Mouse (Mus musculus) adrenal gland, postnatal 10 days (tissue): ENCODE results near the gene Tie1. TPM values are rescaled to one million over a fixed set of nuclear protein-coding genes. Genes with fewer than 3 reads are reported as not detected.

Experiments
- DNase-seq: peaks from one replicate; pipeline ENCODE4 v3.0.0; 2021; ENCODE audit warnings: mixed read lengths
- total RNA-seq, 2 experiments: library from RNA; stranded (reverse); gene quantifications; 2 replicates each; pipeline ENCODE4 v1.2.3; 2021

The Tie1 gene
- total RNA-seq, 2 experiments from 2014 or later: 67.3 to 74.7 TPM

GRCm38 (mm10) chr4:118476773-118477530, 12.9 kb downstream of the Tie1 start:
- DNase-seq: no peak

- no peak for DNase-seq
Observed at GRCm38 (mm10) chr4:118472687-118473086, 17.2 kb downstream of the Tie1 start.

GRCm38 (mm10) chr4:118471281-118471680, 18.6 kb downstream of the Tie1 start:
- DNase-seq: no peak

DNA sequence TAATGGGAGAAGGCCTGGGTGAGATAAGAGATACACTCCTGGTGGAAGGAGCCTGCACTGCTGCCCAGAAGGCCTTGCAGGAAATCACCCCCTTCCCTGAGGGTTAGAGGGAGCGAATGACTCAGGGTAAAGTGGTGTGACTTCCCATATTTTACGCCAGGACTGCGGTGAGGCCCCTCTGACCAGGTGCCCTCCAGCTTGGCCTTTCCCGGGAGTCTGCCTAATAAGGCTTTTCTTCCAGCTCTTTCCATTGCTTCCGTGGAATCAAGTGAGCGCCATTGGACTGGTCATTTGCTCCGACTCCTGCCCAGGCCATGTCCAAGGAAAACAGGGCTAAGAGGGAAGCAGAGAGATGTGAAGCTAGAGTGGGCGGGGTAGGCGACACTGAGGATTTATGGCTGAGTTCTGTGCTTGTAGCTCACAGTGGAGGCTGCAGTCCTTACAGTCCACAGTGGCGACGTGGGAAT, 24.1 kb downstream of the Tie1 start:
- DNase-seq: peak; percentile 19

DNA sequence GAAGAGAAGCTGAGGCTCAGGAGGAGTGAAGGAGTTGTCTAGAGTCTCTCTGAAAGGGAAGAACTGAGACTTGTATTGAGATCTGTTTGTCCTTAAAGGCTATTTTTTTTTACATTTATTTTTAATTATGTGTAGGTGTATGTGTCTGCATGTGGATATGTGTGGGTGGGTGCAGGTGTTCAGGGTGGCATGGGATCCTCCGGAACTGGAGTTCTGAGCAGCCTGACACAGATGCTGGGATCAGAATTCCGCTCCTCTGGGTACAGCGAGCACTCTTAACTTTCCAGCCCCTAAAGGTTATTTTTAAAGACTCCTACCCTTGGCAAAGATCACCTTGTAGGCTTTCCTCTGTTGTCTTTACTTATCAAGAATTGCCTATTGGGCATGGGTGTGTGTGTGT, 24.9 kb downstream of the Tie1 start:
- DNase-seq: no peak

DNA sequence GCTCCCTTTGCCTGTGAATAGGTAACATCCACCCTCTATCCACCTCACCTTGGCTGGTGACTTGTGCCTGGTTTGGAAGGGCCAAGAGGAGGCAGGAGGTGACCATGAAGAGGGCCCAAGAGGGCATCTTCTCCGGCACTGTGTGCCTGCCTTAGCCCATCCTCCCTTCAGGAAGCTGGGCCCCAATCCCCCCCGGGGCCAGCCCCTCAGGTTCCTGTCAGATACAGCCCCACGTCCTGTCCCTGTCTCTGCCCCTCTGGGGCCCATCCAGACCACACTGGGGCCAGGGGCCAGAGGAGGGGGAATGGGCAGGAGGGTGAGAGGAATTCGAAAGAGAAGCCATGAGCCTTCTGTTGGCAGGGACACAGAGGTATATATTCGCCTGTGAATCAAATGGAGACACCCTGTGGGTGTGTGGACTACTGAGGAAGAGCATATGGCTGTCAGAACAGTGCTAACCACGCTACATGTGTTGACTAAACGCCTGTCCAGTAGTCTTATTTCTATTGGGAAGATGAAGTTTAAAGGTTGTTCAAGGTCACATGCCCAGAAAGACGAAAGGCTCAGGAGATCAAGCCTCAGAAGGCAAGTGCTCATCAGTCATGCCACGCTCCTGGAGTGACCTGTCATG, 32.4 kb downstream of the Tie1 start, which contains the start of gene Mpl:
Gene Mpl, minus strand, starts transcription at position 169 of the 631 bp plus-strand sequence.
- DNase-seq: no peak

DNA sequence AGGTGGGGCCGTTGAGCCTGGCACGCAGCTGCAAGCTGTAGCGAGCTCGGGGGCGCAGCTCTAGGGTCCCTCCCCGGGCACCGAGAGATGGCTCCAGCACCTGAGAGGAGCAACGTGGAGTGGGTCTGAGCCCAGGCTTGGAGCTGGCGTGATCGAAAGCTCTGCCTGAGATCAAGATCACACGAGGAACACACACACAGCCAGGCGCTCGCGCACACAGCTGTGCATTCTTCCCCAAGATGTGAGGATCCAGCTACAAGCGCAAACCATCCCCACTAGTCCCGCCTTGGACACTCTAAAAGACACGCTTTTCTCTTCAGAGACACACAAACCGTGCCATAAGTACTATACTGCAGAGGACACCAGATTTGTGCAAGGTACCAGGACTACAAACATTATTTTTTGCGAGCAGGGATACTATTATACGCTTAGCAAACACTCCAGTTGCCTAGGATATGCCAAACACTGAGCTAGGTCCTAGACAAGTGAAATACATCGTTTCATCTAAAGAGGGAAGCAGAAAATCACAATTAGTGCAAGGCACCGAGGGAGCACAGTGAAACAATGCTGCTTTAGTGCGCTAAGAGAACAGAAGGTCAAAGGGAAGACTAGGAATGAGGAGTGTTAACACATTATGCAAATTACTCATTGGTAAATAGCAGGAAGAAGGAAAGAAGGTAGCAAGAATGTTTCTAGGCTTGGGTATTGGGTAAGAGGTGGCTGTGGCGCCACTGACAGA, 43.3 kb downstream of the Tie1 start:
- no peak for DNase-seq

DNA sequence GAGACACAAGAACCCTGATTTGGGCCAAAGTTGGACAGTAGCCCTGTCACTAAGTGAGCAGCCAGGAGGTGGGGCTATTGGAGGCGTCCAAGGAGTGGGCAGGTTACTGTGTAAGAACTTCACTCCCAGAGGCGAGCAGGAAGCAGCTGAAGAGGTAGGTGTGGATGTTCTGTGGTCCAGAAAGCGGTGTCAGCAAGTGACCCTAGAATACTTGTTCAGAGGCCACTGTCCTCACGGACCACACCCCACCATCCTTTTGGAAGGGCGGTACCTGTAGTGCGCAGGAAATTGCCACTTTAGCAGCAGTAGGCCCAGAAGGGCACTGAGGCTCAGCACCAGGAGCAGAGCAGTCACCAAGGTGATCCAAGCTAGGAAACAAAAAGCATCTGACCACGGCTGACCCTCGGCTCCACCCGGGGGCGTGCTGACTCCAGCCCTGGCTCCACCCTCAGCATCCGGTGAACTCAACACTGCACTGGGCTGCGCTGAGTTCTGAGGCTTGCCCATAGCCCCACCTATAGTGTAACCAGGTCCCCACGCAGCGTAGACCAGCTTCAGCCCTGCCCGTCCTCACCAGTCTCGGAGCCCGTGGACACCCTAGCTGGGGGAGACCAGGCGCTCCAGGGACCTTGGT, 44.0 kb downstream of the Tie1 start:
- DNase-seq: peak; percentile 52

DNA sequence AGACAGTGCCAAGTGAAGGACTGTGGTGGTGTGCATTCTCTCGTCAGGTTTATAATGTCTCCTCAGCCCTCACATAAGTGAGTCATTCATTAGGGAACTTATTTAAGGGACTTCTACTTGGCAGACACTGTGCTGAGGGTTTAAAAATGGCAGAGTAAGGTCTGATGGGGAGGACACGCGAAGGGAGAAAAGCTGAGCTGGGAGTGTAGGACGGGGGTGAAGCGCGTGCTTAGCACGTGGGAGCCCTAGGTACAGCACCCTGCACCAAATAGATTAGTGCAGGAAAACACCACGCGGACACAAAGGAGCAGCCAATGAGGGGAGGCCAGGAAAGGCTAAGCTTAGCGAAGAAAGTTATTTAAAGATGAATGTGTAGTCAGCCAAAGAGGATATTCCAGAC, 44.8 kb downstream of the Tie1 start:
- no peak for DNase-seq

GRCm38 (mm10) chr4:118437829-118438253, 52.0 kb downstream of the Tie1 start:
- DNase-seq: peak; percentile 34

DNA sequence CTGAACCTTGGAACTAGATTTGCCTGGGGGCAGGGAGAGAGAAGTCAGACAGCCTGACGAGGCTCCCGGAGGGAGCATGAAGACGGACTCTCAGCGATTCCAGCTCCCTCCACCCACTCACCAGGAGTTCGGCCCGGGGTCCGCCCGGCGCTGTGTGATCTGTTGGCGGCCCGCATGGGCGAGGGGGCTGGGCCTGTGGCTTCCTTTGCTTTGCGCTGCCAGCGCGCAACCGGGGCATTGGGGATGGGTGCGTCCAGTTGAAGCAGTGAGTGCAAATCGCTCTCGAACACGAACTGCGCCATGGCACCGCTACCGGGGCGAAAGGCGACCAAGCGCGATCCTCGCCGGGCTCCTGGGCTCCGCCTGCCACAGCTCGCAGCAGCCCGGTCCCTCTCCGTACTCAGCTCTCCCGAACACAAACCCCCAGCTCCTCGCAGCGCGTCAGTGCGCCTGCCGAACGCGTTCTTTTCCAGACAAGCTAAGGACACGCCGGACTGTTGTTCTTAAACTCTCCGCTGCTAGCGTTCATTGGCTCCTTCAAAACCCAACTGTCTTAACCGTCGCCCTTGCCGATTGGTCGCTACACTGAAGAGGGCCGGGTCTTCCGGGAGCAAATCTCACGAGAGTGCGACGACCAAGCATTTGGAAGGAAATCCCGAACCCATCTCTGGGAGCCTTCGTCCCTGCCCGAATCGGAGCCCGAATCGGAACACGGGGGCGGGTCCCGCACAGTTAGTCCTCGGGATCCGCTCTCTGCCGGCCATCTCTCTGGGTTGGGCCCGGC, 52.8 kb downstream of the Tie1 start, which contains the start of gene Cdc20:
Gene Cdc20, minus strand, starts transcription at position 533 of the 784 bp plus-strand sequence.
- peak; percentile 93 for DNase-seq

DNA sequence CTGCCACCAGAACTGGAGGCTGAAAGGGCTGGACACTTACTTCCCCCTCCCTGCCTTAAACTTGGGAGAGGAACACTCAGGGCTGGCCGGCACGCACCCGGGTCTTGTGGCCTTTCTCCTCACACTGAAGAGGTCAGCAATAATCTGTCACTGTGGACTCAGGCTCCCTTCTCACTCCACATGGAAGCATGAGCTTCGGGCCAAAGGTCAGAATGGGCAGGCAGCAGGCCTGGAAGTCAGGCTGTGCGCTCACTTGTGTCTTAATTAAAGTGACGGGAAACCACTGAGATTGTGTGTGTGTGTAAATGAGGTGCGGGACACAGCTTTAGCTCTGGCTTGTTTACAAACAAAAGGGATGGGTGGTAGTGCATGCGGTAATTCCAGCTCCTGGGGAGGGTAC, 57.5 kb downstream of the Tie1 start:
- DNase-seq: no peak

GRCm38 (mm10) chr4:118429215-118429895, 60.5 kb downstream of the Tie1 start:
- peak; percentile 11 for DNase-seq

DNA sequence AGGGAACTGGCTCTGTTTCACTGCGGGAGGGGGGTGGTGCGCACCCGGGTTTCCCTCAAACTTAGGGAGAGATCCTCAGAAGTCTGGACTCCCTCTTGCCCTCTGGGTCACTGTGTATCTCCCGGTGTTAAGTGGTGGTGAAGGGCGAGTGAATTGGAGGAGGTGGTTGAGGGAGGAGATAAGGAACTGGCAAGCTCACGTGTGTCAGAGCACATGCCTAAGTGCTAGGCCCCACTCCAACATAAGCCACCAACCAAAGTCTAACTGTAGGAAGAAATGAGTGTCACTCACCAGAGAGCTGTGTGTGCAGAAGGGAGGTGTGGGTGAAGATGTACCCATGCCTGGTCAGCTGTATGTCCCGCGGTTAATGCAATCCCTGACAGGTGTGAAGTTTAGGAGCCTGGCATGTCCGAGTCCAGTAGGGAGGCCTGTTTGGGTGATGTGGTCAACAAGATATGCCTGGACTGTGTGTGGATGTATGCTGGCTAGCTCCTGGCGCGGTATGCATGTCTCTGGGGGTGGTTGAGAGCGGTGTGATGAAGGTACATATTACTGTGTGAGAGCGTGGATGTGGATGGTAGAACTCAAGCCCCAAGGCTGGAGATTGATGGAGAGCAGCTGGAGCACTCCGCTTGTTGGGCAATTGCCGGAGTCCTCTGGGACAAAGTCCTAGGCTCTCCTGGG, 61.2 kb downstream of the Tie1 start:
- DNase-seq: peak; percentile 27

DNA sequence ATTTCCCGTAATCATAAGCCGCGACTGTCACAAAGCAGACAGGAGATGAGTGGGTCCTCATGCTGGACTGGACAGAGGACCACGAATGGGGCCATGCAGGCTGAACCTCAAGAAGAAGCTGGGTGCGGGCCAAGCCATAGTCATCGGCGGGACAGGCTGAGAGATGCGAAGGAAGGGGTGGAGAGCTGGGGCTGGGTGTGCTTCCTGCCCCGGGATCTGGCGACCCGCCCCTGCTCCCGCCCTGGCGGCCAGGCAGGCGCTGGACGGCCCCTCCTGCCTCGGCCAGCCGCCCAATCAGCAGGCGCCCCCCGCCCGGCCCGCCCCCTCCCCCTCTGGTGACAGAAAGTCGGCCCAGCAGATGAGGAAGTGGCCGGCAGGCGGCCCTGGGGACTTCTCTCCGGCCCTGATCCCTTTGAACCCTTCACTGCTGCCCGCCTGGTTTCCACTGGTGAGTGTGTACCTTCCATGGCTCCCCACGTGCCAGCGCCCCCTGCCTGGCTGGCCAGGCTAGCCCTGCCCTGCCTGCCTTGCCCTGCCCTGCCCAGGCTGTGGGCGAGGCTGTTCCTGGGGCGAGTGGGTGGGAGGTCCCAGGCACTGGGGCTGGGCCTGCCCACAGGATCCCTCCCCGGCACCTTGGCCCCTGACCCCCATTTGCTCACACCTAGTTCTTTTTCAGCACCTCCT, 62.0 kb downstream of the Tie1 start, which contains the start of gene Elovl1:
Gene Elovl1, plus strand, starts transcription at position 326 of the 684 bp plus-strand sequence.
- peak; percentile 94 for DNase-seq

DNA sequence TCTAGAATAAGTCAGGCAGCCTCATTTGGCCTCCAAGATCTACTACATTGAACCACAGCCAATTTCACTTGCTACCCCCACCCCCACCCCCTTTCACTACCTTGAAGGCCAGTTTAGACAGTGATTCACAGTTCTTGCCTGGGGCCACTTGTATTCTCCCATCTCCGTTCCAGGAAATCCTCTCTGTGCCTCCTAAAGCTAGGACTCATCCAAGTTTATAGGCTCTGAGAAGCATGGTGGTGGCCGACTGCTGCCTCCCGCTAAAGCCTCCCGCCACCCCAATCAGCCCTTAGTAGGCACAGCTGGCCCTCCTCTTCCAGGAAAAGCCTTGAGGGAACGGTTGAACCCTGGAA, 62.5 kb downstream of the Tie1 start:
- no peak for DNase-seq

- no peak for DNase-seq
Observed at GRCm38 (mm10) chr4:118425374-118425773, 64.5 kb downstream of the Tie1 start.

GRCm38 (mm10) chr4:118424541-118425160, 65.2 kb downstream of the Tie1 start:
- no peak for DNase-seq

GRCm38 (mm10) chr4:118421384-118421783, 68.5 kb downstream of the Tie1 start:
- no peak for DNase-seq
